Mouse (Mus musculus): ENCODE measurements around the gene Fkbp6.

Fkbp6 gene

DNA sequence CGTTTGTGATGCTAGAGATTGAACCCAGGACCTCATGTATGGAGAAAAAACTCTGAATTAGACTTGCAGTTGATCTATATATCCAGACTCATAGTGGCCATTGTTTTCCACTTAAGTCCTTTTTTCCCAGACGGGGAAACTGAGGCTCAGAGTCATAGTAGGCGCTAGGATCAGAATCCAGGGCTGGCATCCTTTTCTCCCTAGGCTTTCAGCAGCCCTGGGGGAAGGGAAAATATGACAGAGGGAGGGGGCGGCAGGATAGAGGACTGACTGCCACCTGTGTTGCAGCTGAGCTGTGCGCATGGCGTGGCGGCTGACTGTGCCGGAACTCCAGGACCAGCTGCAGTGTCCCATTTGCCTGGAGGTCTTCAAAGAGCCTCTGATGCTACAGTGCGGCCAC, 3.2 kb upstream of the Fkbp6 start, which contains the start of gene Trim50:
TSS of gene Trim50 (plus strand) at position 301 of the 400 bp plus-strand sequence.
- CTCF ChIA-PET = no interaction called here

DNA sequence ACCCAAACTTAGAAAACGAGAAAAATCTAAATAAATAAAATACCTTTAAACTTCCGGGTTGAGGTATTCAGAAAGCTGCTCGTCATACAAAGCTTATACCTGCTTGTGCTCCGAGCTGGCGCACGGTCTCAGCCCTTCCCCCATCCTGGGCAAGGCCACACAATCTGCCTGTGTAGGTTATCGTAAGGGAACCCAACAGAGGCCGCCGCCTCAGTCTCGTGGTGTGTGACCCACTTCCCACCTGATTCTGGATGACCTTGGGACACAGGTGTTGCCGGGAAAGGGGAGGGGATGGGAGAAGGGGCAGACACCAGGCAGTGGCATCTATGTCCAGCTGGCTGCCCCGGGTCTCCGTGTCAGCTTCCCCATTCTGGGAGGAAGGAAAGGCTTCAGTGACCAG, 1.8 kb upstream of the Fkbp6 start:
- CTCF ChIA-PET = no interaction called here

DNA sequence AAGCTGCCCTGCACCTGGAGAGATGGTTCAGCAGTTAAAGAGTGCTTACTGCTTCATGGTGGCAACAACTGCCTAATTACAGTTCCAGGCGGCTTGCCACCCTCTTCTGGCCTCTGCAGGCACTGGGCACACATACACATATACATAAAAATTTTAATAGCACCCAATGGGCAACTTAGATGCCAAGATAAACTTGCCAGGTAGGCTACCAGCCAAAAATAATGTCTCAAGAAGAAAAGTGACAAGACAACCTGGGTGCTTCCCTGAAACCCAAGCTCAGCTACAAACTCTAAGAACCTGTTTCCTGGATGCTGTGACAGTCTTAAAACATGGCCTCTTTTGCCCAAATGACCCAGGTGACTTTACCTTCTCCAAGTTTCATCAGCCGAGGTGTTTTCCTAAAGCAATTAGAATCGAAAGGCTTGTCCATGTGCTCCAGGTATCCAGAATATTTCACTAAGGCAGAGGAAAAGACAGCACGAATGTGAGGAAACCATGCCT, 2.3 kb downstream of the Fkbp6 start:
- CTCF ChIA-PET = interaction anchor here (0.6 kb wide), 1 partner anchor 16 kb away, joined by 3 read pairs; no protein-coding TSS in a partner anchor

DNA sequence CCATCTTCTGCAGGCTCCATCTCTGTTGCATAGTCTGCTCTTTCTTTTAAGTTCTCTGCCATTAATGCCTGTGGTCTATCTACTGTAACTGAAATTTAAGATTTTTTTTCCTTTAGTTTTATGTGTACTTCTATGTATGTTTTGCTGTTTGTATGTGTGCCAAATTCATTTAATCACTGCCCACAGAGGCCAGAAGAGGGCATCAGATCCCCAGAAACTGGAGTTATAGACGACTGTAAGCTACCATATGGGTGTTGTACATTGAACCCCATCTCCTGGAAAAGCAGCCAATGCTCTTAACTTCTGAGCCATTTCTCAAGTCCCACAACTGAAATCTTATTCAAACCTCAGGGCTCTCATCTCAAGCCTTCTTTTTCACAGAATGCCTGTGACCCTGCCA, 3.4 kb downstream of the Fkbp6 start:
- CTCF ChIA-PET = no interaction called here

DNA sequence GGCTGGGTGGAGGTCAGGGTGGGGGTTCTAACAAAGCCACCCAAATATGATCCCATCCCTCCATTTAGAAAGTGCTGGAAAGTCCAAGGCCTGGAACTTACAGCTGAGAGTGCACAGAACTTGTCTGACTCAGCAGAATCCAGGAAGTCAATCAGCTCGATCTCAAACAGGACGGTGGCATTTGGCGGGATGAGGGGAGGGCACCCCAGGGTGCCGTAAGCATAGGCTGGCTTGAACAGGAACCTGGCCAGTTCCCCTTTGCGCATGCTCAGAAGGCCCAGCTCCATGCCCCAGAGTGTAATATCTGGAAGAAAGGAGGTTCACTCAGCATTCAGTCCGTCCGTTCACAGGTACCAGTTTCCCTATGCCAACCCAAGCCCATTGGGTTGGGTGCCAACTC, 3.9 kb downstream of the Fkbp6 start:
- CTCF ChIA-PET = no interaction called here

DNA sequence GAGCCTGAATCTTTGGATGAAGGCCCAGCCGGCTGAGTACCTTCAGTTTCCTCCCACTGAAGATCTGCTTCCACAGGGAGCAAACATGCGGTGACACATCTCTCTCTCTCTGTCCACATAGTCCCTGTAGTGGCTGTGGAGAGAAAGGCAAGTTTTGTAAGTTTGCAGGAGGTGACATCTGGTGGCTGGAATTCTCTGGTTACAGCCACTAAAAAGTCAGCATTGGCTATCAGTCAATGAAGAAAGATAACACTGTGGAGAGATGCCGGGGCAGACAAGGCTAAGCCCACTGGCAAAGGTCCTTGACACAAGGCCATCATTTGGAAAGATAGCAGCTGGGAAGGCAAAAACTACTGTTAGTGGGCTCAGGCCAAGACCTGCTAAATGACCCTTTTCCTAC, 12.3 kb downstream of the Fkbp6 start:
- CTCF ChIA-PET = no interaction called here

DNA sequence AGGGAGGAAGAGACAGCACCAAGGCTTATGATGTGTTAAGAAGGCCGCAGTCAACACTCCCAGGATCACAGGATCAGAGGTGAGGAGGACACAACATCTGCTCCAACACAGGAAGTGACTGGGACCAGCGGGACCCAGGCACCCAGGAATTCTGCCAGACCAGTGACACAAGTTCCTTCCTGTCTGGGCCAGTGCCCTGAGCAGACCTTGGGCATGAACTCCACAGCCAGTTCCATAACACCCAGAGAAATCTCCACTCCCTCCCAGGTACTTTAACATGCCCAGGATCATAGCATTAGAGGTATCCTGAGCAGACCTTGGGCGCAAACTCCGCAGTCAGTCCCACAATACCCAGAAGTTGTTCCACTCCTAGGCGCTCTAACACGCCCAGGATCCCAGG, 18.7 kb downstream of the Fkbp6 start:
- CTCF ChIA-PET = no interaction called here

DNA sequence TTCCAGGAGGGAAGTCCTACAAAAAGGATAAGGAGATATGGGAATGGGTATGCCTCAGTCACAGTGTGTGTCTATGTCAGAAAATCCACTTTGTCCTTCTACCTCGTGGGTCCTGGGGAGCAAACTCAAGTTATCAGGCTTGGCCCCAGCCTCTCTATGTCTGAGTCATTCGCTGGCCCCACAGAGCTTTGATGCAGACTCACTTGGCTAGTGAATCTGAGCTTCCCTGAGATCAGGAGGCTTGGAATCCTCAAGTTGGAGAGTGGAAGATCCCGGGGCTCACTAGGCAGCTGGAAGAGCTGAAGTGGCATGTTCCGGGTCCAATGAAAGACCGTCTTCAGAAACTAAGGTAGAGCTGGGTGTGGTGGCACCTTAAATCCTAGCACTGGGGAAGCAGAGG, 19.6 kb downstream of the Fkbp6 start:
- CTCF ChIA-PET = no interaction called here

DNA sequence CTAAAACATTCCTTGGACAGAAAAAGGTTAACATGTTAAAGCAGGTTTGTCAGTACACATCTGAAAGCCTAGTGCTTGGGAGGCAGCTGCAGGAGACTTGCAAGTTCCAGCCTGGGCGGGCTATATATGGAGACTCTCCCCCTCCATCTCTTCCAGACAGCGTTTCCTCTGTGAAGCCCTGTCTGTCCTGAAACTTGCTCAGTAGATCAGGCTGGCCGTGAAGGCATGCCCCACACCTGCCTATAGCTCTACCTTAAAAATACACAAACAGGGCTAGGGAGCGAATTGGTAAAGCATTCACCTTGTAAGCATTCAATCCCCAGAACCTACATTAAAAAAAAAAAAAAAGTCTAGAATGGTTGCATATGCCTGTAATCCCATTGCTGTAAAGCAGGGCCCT, 20.4 kb downstream of the Fkbp6 start:
- CTCF ChIA-PET = no interaction called here

DNA sequence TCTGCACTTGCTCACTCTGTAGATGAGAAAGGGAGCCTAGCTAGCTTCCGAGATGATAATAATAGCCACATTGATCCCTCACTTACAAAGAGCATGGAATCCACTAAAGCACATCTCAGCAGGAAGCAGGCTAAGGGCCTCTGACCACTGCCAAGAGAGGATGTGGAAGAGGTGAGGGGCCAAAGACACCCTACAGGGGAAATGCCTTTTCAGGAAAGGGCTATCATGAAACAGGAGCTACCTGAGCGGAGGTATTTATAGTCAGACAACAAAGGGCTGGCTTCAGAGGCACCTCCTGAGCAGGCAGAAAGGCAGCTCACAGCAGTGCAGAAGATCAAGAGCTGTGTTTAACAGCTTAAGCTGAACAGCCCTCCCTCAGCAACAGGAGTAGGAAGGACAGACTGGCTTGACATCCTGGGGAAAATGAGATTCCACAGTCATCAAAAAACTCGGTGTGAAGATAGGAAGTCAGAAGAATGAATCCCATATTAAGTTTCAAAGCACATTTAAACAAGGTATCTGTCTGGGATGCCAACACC, 23.7 kb downstream of the Fkbp6 start:
- CTCF ChIA-PET = no interaction called here

DNA sequence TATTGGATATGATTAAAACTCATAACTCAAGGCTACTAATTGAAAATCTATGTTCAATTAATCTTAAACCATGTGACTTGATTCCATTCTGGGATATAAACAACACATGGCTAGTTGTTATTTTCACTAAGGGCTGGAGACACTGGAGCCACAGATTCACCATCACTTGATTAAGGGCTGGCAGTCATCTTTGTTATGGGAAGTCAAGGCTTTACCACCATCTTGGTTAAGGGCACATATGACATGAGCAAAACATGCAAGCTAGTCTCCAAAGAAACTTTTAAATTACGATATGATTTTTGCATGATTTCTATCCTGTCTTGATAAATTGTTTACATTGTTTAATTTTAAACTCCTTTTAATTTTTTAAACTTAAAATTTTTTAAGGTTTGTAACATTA, 27.6 kb downstream of the Fkbp6 start:
- CTCF ChIA-PET = no interaction called here

DNA sequence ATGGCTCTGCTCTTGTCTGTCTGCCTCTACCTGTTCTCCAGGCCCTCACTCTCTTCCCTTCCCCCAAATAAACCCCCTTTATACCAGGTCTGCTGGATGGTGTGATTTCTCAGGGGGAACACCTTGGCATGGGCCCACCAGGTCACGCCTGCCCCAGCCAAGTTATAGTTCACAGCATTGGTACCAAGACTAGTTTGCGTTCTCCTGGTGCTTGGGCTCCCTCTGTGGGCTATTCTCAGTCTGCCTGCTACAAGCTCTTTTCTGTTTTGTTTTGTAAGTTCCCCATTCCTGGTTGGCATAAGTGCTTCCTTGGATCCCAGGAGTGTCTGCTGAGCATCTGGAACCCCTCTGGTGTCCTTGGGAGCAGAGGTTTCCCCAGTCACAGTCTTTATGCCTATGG, 30.0 kb downstream of the Fkbp6 start:
- CTCF ChIA-PET = no interaction called here

DNA sequence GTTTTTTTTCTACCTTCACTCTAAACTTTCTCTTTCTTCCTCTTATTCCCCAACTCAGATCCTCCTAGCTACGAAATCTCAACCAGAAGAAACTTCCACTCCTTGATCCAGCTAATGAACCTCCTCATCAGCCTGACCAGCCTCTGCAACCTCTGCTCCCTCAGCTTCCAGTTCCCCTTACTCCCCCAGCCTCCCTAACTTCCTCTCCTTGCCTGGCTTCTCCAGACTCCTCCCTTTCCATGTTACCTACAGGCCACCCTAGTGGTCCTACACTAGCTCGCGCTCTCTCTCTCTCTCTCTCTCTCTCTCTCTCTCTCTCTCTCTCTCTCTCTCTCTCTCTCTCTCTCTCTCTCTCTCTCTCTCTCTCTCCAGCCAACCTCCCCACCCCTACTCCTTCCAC, 33.7 kb downstream of the Fkbp6 start:
- CTCF ChIA-PET = no interaction called here

DNA sequence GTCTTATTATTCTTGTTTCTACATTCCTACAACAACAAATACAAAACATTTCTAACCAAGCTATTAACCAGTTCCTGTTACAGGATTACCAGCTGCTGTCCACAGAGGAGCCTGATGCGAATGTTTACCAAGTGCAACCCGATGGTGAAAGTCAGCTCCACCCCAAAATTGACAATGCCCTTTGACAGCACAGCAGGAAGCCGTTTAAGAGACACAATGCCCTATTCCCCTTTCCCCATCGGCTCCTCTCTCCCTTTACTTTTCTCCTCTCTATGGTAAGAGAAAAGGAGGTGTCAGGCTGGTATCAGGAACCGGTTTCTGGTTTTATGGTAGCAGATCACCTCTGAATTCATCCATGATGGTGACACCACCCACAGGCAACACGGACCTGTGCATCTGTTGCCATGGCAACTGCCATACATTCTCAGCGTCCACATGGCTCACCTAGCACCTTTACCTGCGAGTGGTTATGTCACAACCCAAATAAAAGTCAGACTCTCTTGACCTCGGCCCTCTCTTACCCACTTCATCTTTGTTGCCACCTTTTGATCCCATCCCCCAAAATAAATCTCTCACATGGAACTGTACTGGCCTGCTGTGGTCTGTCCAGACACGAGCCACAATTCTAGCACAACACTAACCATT, 43.4 kb downstream of the Fkbp6 start:
- CTCF ChIA-PET = no interaction called here

DNA sequence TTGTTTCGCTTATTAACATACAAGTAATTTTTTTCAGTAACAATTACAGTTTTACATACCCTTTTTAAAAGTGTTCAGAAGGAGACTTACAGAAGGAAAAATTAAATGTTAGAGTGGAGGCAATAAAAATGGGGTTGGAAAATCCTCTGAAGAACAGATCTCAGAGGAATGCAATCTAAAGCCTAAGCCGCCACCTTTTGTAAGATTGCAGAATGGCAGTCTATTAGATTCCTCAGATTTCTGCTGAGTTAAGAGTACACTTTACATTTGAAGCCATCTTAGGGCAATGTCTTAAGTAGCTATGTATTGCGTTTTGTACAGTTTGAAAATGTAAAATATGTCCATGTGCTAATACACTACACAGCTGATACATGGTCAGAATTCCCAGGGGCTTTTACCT, 47.4 kb downstream of the Fkbp6 start:
- CTCF ChIA-PET = no interaction called here

DNA sequence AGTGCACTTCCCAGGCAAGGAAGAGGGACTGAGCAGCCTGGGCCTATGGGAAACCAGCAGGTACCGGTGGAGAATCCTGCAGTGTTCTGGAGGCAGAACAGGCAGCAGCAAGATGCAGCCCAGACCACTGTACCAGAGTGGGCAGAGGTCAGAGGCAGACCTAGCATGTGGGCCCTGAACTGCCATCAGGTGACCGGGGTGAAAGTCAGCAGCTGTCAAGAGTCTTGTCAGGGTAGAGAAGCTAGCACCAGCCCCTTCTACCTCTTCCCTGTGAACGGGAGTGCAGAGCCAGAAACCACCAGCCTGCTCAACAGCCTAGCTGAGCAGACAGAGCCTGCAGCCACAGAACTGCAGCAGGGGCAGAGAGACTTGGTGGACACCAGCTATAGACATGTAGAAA, 47.9 kb downstream of the Fkbp6 start:
- CTCF ChIA-PET = no interaction called here

DNA sequence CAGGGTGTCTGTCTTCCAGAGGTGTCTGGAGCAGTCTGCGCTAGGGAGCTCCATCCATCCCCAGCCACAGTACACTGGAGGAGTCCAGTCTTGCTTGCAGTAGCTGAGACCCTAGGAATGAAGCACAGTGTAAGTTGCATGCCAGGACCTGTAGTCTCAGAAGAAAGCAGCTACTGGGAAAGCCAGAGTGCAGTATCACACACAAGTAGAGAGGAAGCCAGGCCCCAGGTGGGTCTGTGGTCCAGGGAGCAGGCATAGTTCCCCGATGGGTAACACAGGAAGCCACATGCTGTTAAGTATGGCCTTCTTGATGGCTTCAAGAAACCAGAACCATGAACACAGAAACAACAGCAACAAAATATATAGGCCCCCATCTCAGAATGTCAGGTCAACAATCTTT, 57.8 kb downstream of the Fkbp6 start:
- CTCF ChIA-PET = interaction anchor here (0.5 kb wide), 1 partner anchor 407 kb away, joined by 7 read pairs; no protein-coding TSS in a partner anchor

DNA sequence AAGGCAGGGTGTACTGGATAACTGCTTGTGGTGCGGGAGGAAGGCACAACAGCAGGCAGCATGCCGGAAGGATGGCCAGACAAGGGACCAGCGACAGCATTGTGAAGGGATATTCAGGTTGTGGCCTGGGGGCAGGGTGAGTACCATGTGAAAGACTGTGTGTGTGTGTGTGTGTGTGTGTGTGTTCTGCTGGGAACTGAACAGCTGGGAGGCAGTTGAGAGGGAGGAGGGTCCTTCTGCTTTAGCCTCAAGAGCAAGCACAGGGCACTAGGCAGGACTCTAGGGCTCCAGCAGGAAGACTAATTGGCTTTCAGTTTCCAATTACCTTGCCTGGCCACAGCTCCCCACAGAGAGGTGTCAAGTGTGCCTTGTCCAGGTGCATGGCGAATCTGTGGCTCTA, 58.7 kb downstream of the Fkbp6 start:
- CTCF ChIA-PET = no interaction called here

DNA sequence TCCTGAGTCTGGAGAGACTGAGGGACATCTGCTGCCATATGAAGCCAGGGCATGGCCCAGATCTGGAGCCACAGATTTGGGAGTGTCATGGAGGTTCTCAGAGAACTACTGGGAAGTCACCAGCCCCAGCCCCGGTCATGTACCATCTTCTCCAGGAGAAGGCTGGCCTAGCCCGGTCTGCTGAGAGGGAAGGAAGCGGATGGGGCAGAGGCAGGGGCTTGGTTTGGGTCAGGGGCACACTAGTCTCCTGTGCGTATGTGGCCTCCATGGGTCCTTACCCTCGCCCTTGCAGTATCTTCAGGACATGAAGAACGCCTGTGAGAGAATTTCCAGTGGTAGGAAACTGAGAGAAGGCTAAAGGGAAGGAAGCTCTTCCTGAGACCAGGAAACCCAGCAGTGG, 59.1 kb downstream of the Fkbp6 start:
- CTCF ChIA-PET = no interaction called here

DNA sequence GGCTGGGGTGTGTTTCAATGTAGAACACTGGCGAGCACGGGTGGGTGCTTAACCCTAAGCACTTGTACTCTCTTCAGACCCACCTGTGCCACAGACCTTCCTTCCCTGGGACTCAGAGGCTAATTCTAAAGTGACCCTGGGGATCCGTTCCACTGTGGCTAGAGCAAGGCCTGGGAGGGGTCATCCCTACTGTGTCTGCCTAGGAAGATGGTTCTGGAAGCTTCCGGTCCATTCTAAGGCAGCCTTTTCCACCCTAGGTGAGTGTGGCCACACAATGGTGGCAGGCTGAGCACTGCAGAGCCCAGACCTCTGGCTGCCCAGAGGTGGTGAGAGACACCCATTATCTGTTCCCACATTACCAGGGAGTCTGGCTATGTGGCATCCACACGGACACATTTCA, 62.9 kb downstream of the Fkbp6 start:
- CTCF ChIA-PET = interaction anchor here (0.6 to 0.7 kb wide), 2 partner anchors 93 to 157 kb away, joined by 4 to 5 read pairs; no protein-coding TSS in a partner anchor

DNA sequence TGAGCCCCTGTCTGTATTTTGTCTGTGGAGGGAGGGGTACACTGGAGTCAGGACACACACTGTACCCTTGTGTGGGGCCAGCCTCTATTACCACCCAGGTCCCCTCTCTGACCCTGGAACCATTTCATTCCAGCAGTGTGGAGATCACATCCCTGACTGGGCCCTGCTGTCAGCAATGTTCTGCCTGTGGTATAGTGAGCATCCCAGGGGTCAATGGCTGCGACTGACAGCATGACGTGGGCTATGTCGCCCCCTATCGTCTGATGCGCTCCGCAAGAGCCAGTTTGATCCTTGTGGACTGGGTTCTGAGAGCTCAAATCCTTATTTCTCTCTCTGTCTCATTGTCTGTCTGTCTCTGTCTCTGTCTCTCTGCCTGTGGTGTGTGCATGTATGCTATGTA, 63.7 kb downstream of the Fkbp6 start:
- CTCF ChIA-PET = interaction anchor here (0.6 to 0.7 kb wide), 2 partner anchors 48 to 225 kb away, joined by 3 read pairs; no protein-coding TSS in a partner anchor

DNA sequence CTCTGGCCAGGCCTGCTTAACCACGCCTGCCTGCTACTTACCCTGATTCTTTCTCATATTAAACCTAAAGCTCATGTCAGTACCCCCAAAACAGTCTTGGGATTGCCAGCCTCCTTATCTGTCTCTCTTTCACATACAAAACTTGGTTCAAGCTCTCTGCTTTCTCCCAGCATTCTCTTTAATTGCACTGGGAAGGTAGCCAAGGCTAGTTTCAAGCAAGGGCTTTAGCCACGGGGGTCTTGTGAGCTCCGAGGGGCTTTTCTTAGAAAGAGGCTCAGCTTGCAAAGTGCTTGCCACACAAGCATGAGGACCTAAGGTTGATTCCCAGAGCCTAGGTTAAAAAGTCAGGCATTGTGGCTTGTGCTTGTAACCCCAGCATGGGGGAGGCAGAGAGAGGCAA, 64.6 kb downstream of the Fkbp6 start:
- CTCF ChIA-PET = interaction anchor here (0.6 to 0.7 kb wide), 3 partner anchors 51 to 224 kb away, joined by 3 read pairs; no protein-coding TSS in a partner anchor

DNA sequence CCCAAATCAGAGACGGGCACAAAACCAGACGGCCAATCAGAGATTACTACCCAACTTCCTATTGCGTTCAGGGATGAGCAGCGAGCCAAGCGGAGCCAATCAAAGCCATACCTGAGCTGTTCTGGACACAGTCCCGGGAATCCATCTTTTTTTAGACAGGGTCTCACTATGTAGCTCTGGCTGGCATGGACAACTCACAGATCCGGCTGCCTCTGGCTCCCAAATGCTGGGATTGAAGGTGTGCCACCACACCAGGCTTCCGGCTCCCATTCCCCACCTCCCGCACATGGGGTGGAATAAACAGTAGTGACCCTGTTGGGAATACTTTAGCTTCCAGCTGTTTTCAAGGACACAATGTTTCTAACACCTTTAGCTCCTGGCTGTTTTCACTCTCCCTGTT, 69.6 kb downstream of the Fkbp6 start:
- CTCF ChIA-PET = no interaction called here

DNA sequence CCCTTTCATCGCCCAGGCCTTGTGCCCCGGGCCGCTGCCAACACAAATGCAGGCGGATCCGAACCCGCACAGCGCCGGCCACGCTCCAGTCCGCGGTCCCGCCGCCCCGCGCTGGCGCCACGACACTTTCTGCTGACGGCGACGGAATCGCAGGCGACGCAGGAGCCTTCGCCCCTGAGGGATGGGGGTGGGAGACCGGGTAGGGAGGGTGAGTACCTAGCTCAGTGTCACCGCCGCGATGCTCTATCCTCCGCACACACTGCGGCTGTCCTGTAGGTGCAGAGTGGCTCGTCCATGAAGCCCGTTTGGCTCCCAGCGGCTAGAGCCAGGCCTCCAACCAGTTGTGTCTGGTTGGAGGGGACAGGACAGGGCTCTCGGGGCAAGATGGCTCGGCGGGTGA, 73.2 kb downstream of the Fkbp6 start:
- CTCF ChIA-PET = no interaction called here

Data from spleen, embryonic (tissue).